Comparison of ENCODE assay signal across 7 mouse cellular contexts in genomic region chr15:10177519-10178130, GRCm38 (mm10). TPM values are rescaled to one million over a fixed set of nuclear protein-coding genes. Genes with fewer than 3 reads are reported as not detected.
DNase-seq lines count a peak whose midpoint lies in the region.

No protein-coding gene starts in this region.

- H3K36me3 ChIP-seq in megakaryocyte, embryonic 14.5 days (replicated peaks; ENCODE audit: low read length), result no peaks in the 10 kb centered on the region

- H3K9me3 ChIP-seq in megakaryocyte, embryonic 14.5 days, result peaks cover 16% of the 10 kb centered on the region; the same call in 1 of the 2 replicates

- H3K27me3 ChIP-seq in megakaryocyte, embryonic 14.5 days (replicated peaks), result peaks cover 19% of the 10 kb centered on the region

- H3K4me3 ChIP-seq in megakaryocyte, embryonic 14.5 days (replicated peaks), result peak overlapping the region; percentile 77

- intact Hi-C loops in heart, postnatal 10 days (cut with DNase I), result no loop called here

- peaks cover 10% of the 10 kb centered on the region; the same call in 1 of the 2 replicates for H3K4me1 ChIP-seq in megakaryocyte, embryonic 14.5 days

- peak; percentile 23 for DNase-seq in urinary bladder, adult 2 months (ENCODE audit: low spot score)
- no peak for DNase-seq in urinary bladder, postnatal 4 days (ENCODE audit: low spot score in 2 of 2)
- DNase-seq in embryo, embryonic 11 days, result peak; percentile 54
- peak; percentile 11 to 20 for DNase-seq in heart, postnatal 10 days
- peak; percentile 9 to 35 for DNase-seq in kidney, postnatal 36 days
- peak; percentile 34 for DNase-seq in right cerebral cortex, postnatal 4 days

RNA-seq across cellular contexts. Expression of gene Prlr, which starts 0.6 kb away (rescaled TPM):
- 0.54 and 0.68 TPM in 2 replicates for polyA plus RNA-seq in urinary bladder, adult 2 months (2012; rRNA removed)
- total RNA-seq in heart, postnatal 10 days (2021), result 1 to 10 TPM; 1.4 to 2.0 TPM
- polyA plus RNA-seq in megakaryocyte, embryonic 14.5 days (2012; ENCODE audit: insufficient read depth, low replicate concordance), result not detected in 2 replicates

Comparison
In these comparisons a context has a peak if more than half of its experiments do, and no peak if none do; other contexts are left out.
1. DNase-seq: peak in urinary bladder, adult 2 months (single experiment), embryo, embryonic 11 days (single experiment), heart, postnatal 10 days (2 of 2), kidney, postnatal 36 days (2 of 2) and right cerebral cortex, postnatal 4 days (single experiment); none in urinary bladder, postnatal 4 days (0 of 2).